Mouse (Mus musculus) G1E (cell line): ENCODE data around the gene Rassf8.

Experiments used
- CTCF ChIP-seq: IDR thresholded peaks from 2 replicates; pipeline ENCODE4 v1.5.1; 2012; ENCODE audit warnings: low read depth, low read length, inconsistent platforms, mixed read lengths
- GATA1 ChIP-seq: IDR thresholded peaks from 2 replicates; pipeline ENCODE4 v1.6.1; 2012; ENCODE audit warnings: borderline replicate concordance, low read length, inconsistent platforms, mixed read lengths
- GATA2 ChIP-seq: IDR thresholded peaks from 2 replicates; pipeline ENCODE4 v1.6.1; 2012; ENCODE audit warnings: low read depth, low read length, inconsistent platforms, borderline replicate concordance
- POLR2AphosphoS5 ChIP-seq: IDR thresholded peaks from 2 replicates; pipeline ENCODE4 v1.6.1; 2012; ENCODE audit warnings: low read depth, low read length, inconsistent platforms; ENCODE audit not compliant: insufficient replicate concordance
- TAL1 ChIP-seq: conservative IDR thresholded peaks from 2 replicates; pipeline ENCODE4 v1.6.1; 2012; ENCODE audit warnings: low read depth, low read length, inconsistent platforms, mixed read lengths

GRCm38 (mm10) chr6:145855720-145856551, 109.4 kb downstream of the Rassf8 start:
- TF ChIP-seq CTCF (no peak), TAL1 (no peak), GATA1 (no peak), POLR2AphosphoS5 (no peak), GATA2 (no peak)
